Mouse (Mus musculus) limb, embryonic 14.5 days (tissue): ENCODE data around the gene Cdc34. TPM values are rescaled to one million over a fixed set of nuclear protein-coding genes. Genes with fewer than 3 reads are reported as not detected.

ENCODE experiments used
- ATAC-seq: fragments of 200-750 bp; cut with Nextera tagmentation; 2 replicates; pipeline ENCODE4 v1.8.0; 2017; ENCODE audit warnings: low read depth, moderate number of reproducible peaks, moderate TSS enrichment; ENCODE audit not compliant: low FRiP score
- DNase-seq: peaks from one replicate; pipeline ENCODE4 v3.0.0-alpha.2; 2015; ENCODE audit warnings: low spot score
- H3K27ac ChIP-seq: fragments of 300-500 bp; sonication (generic); replicated peaks from 2 replicates; pipeline ENCODE4 v1.5.1; 2014; ENCODE audit warnings: low read depth, mild to moderate bottlenecking, low read length, moderate library complexity, mixed read lengths
- H3K27me3 ChIP-seq: fragments of 300-500 bp; sonication (generic); 2 replicates; pipeline ENCODE4 v1.6.1; 2014; ENCODE audit warnings: low read length, mixed read lengths; ENCODE audit not compliant: control insufficient read depth, insufficient read depth
- H3K36me3 ChIP-seq: fragments of 300-500 bp; sonication (generic); 2 replicates; pipeline ENCODE4 v1.6.1; 2014; ENCODE audit warnings: mild to moderate bottlenecking, low read length, moderate library complexity, mixed read lengths; ENCODE audit not compliant: control insufficient read depth, insufficient read depth
- H3K4me1 ChIP-seq: fragments of 300-500 bp; sonication (generic); 2 replicates; pipeline ENCODE4 v1.6.1; 2014; ENCODE audit warnings: antibody characterized with exemption, low read length, mixed read lengths; ENCODE audit not compliant: control insufficient read depth, insufficient read depth
- H3K4me2 ChIP-seq: fragments of 300-500 bp; sonication (generic); replicated peaks from 2 replicates; pipeline ENCODE4 v1.6.1; 2014; ENCODE audit warnings: low read depth, mild to moderate bottlenecking, low read length, moderate library complexity; ENCODE audit not compliant: severe bottlenecking
- H3K4me3 ChIP-seq: fragments of 300-500 bp; sonication (generic); replicated peaks from 2 replicates; pipeline ENCODE4 v1.5.1; 2014; ENCODE audit warnings: low read length
- H3K9ac ChIP-seq: fragments of 300-500 bp; sonication (generic); 2 replicates; pipeline ENCODE4 v1.6.1; 2014; ENCODE audit warnings: mild to moderate bottlenecking, low read depth, low read length, moderate library complexity; ENCODE audit not compliant: severe bottlenecking
- H3K9me3 ChIP-seq: fragments of 300-500 bp; sonication (generic); 2 replicates; pipeline ENCODE4 v1.6.1; 2016; ENCODE audit warnings: low read length; ENCODE audit not compliant: control insufficient read depth
- POLR2A ChIP-seq: fragments of 200-500 bp; IDR thresholded peaks from 2 replicates; pipeline ENCODE4 v1.8.0; 2012; ENCODE audit warnings: inconsistent platforms, mild to moderate bottlenecking, moderate library complexity, borderline replicate concordance; ENCODE audit not compliant: insufficient read depth, insufficient read length; ENCODE audit errors: extremely low read depth
- WGBS: fragments of 180-500 bp; shearing (Covaris S2); extraction: QIAGEN DNeasy Blood & Tissue Kit; methylation state at CpG from one replicate; pipeline ENCODE4 v1.1.7; 2014; 5-methylcytosine and 5-hydroxymethylcytosine counted together
- polyA plus RNA-seq, 2 experiments: library from polyadenylated mRNA; depleted of rRNA in 1 of 2; stranded (reverse) in 1 of 2; unstranded in 1 of 2; fragments of >200 nt; fragmentation: Nextera tagmentation in 1 of 2; extraction: Ambion mirVana in 1 of 2; gene quantifications; 2 replicates each; pipeline versions ENCODE4 v1.2.1 to v1.2.3; 2012 to 2014

Cdc34 gene
- polyA plus RNA-seq, 2 experiments = 110 to 138 TPM

GRCm38 (mm10) chr10:79668076-79668475 is 13.9 kb upstream of the Cdc34 start:
- Histone ChIP-seq H3K9me3 (no peaks in the 10 kb centered on the region), H3K4me3 (no peak overlapping the region), H3K4me2 (no peak overlapping the region), H3K36me3 (peaks cover 2% of the 10 kb centered on the region; the same call in 1 of the 2 replicates), H3K9ac (no peak overlapping the region), H3K4me1 (peaks cover 6% of the 10 kb centered on the region), H3K27me3 (no peaks in the 10 kb centered on the region), H3K27ac (no peak overlapping the region)
- TF ChIP-seq POLR2A = no peak
- DNase-seq = no peak
- no peak for ATAC-seq
- 79% methylated on average over 5 of the region's 5 CpGs for WGBS

- H3K9me3 ChIP-seq = no peaks in the 10 kb centered on the region
- ATAC-seq = peak; percentile 86
- peaks cover 6% of the 10 kb centered on the region for H3K4me1 ChIP-seq
- peak; percentile 92 for DNase-seq
- peaks cover 4% of the 10 kb centered on the region; the same call in 1 of the 2 replicates for H3K36me3 ChIP-seq
- H3K4me3 ChIP-seq = peak within 1 kb of the TSS; percentile 100
- peak within 1 kb of the TSS; percentile 90 for H3K27ac ChIP-seq
- H3K9ac ChIP-seq = peak within 1 kb of the TSS; percentile 90
- H3K27me3 ChIP-seq = no peaks in the 10 kb centered on the region
- 2% methylated on average over 45 of the region's 45 CpGs for WGBS
- 0 out of 2 replicates have a peak, but pooled peaks have one; percentile 52 for TF ChIP-seq POLR2A
- H3K4me2 ChIP-seq = peak within 1 kb of the TSS; percentile 93
Measured at GRCm38 (mm10) chr10:79668771-79669575, 13.0 kb upstream of the Cdc34 start, which contains the start of gene Tpgs1. Gene Tpgs1 (plus strand): TSS chr10:79669369.

- Histone ChIP-seq H3K9me3 (no peaks in the 10 kb centered on the region), H3K36me3 (peaks cover 4% of the 10 kb centered on the region; the same call in 1 of the 2 replicates), H3K27me3 (no peaks in the 10 kb centered on the region), H3K4me2 (peak overlapping the region; percentile 93), H3K9ac (peak overlapping the region; percentile 90), H3K4me1 (peaks cover 6% of the 10 kb centered on the region), H3K4me3 (peak overlapping the region; percentile 100), H3K27ac (peak overlapping the region; percentile 90)
- no peak for TF ChIP-seq POLR2A
- WGBS = under 1% methylated on average over 45 of the region's 47 CpGs
- peak; percentile 76 for ATAC-seq
- peak; percentile 84 for DNase-seq
Measured at GRCm38 (mm10) chr10:79669576-79670057, 12.4 kb upstream of the Cdc34 start.

- WGBS = 33% methylated on average over 15 of the region's 15 CpGs
- Histone ChIP-seq H3K4me3 (peak overlapping the region; percentile 100), H3K36me3 (peaks cover 5% of the 10 kb centered on the region; the same call in 1 of the 2 replicates), H3K27ac (peak overlapping the region; percentile 90), H3K9ac (peak overlapping the region; percentile 90), H3K4me1 (peaks cover 6% of the 10 kb centered on the region), H3K4me2 (peak overlapping the region; percentile 93), H3K9me3 (no peaks in the 10 kb centered on the region), H3K27me3 (no peaks in the 10 kb centered on the region)
- TF ChIP-seq POLR2A = no peak
- ATAC-seq = no peak
- no peak for DNase-seq
Measured at GRCm38 (mm10) chr10:79670071-79670888, 11.7 kb upstream of the Cdc34 start.
